Mouse (Mus musculus) stomach, postnatal 0 days (tissue): ENCODE measurements around the gene P2rx7.

ENCODE experiments used
- CTCF ChIP-seq: IDR thresholded peaks from 2 replicates; pipeline ENCODE4 v1.5.1; 2016; ENCODE audit warnings: antibody characterized with exemption, low read depth, mild to moderate bottlenecking, moderate library complexity
- EP300 ChIP-seq: optimal IDR thresholded peaks from 2 replicates; pipeline ENCODE3; 2016; ENCODE audit warnings: antibody characterized with exemption

DNA sequence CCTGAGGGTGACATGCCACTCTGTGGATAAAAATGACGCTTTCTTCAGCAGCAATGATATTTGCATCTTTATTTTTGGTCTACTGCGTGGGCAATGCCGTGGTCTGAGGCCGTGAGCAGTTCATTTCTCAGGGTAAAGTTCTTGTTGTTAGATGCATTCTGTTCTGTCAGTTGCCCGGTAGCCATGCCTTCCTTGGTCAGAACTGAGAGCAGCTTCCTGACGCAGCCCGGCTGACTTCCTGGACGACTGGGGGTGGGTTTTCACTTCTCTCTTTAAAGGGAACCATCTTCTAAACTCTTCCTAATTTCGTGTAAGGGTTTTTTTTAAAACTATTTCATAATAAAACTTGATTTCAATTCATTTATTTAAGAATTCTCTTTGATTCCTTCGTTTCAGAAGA lies 40.2 kb downstream of the P2rx7 start:
- no peak for TF ChIP-seq CTCF
- no peak for TF ChIP-seq EP300
